ENCODE assay signal across 16 mouse cellular contexts in the genomic region with DNA sequence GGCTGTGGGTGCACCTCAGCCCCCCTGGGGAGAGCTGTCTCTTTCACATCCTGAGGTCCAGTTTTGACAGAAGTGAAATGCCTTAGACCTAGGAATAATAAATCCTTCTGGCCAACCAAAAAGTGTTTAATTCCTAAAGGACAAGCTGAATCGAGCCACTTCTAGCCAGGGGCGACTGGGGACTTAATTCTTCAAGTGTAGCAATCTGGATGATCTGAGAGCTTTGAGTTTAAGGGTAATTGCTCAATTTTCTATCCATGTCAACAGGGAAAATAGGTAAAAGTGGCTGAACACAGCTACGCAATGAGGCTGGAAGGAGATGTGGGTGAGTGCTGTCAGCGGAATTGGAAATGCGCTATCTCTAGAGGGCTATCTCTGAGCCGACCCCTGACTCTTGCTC.
"Had no signal": no experiment of that assay in that cellular context is flagged by ENCODE, and none has a peak within 500 bp of the region (broad histone marks: within the 10 kb centered on the region; RNA-seq: fewer than 3 reads in every experiment).

No protein-coding gene starts in this region.

- H3K9me3 ChIP-seq: neural tube, embryonic 13.5 days; neural tube, embryonic 15.5 days; stomach, embryonic 15.5 days had no signal

- H3K4me2 ChIP-seq: neural tube, embryonic 13.5 days; neural tube, embryonic 15.5 days; stomach, embryonic 15.5 days had no signal

- H3K36me3 ChIP-seq: neural tube, embryonic 15.5 days; stomach, embryonic 15.5 days had no signal

- H3K27me3 ChIP-seq: neural tube, embryonic 13.5 days; neural tube, embryonic 15.5 days; stomach, embryonic 15.5 days had no signal

- H3K4me3 ChIP-seq: neural tube, embryonic 13.5 days; neural tube, embryonic 15.5 days; stomach, embryonic 15.5 days had no signal

- H3K4me1 ChIP-seq: neural tube, embryonic 15.5 days; stomach, embryonic 15.5 days had no signal

- H3K27ac ChIP-seq: neural tube, embryonic 13.5 days; neural tube, embryonic 15.5 days; stomach, embryonic 15.5 days; stomach, postnatal 0 days had no signal

- H3K9ac ChIP-seq: neural tube, embryonic 13.5 days; neural tube, embryonic 15.5 days; stomach, embryonic 15.5 days had no signal

- DNase-seq: retina, postnatal 1 day; right cerebral cortex, adult 18-20 months; right cerebral cortex, postnatal 14 days; right cerebral cortex, postnatal 25 days; right cerebral cortex, postnatal 4 days; spleen, adult 18-20 months; thymus, adult 18-20 months; thymus, adult 2 months; thymus, postnatal 14 days; thymus, postnatal 25 days; thymus, postnatal 36 days; thymus, postnatal 4 days had no signal
